Mouse (Mus musculus) lung, postnatal 0 days (tissue): ENCODE results near the gene Sgpp2.

ENCODE experiments used
- CTCF ChIP-seq: IDR thresholded peaks from 2 replicates; pipeline ENCODE4 v1.5.1; 2016; ENCODE audit warnings: antibody characterized with exemption, mild to moderate bottlenecking
- EP300 ChIP-seq: IDR thresholded peaks from 2 replicates; pipeline ENCODE4 v1.6.1; 2016; ENCODE audit warnings: antibody characterized with exemption, mild to moderate bottlenecking, control low read depth

DNA sequence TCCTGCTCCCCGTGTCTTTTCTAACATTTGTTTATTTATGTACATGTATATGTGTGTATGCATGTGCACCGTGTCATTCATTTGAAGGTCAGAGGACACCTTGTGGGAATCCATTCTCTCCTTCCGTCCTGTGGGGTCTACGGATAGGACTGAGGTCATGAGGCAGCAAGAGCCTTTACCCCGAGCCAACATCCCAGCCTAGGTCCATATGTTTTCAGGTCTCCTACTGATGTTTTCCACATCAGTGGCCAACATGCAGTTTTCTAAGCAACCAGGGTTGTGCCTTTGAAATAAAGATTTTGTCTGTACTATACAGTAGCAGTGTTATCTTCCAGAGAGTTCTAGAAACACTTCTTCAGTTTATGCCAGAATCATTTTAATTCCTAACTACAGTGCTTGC lies 63.7 kb downstream of the Sgpp2 start:
- no peak for TF ChIP-seq CTCF
- TF ChIP-seq EP300, result no peak
